Mouse (Mus musculus) embryonic facial prominence, embryonic 11.5 days (tissue): Measurements from ENCODE around the gene 9230112D13Rik. TPM values are rescaled to one million over a fixed set of nuclear protein-coding genes. Genes with fewer than 3 reads are reported as not detected.

Experiments
- ATAC-seq: fragments of 200-750 bp; cut with Nextera tagmentation; replicated peaks from 2 replicates; pipeline ENCODE4 v1.8.0; 2017; ENCODE audit warnings: low read depth; ENCODE audit not compliant: insufficient number of reproducible peaks, low FRiP score, low TSS enrichment
- DNase-seq: peaks from one replicate; pipeline ENCODE4 v3.0.0-alpha.2; 2015; ENCODE audit warnings: low spot score
- H3K27ac ChIP-seq: fragments of 300-500 bp; sonication (generic); replicated peaks from 2 replicates; pipeline ENCODE4 v1.5.1; 2014; ENCODE audit warnings: mild to moderate bottlenecking, low read depth, low read length, control low read depth
- H3K27me3 ChIP-seq: fragments of 300-500 bp; sonication (generic); 2 replicates; pipeline ENCODE4 v1.6.1; 2014; ENCODE audit warnings: mild to moderate bottlenecking, low read length, moderate library complexity, mixed read lengths; ENCODE audit not compliant: control insufficient read depth, insufficient read depth
- H3K36me3 ChIP-seq: fragments of 300-500 bp; sonication (generic); replicated peaks from 2 replicates; pipeline ENCODE4 v1.6.1; 2014; ENCODE audit warnings: low read depth, mild to moderate bottlenecking, low read length, moderate library complexity, mixed read lengths; ENCODE audit not compliant: control insufficient read depth, insufficient read depth
- H3K4me1 ChIP-seq: fragments of 300-500 bp; sonication (generic); 2 replicates; pipeline ENCODE4 v1.6.1; 2014; ENCODE audit warnings: low read length, mixed read lengths; ENCODE audit not compliant: control insufficient read depth, insufficient read depth
- H3K4me2 ChIP-seq: fragments of 300-500 bp; sonication (generic); 2 replicates; pipeline ENCODE4 v1.6.1; 2014; ENCODE audit warnings: low read depth, mild to moderate bottlenecking, control low read depth, low read length, moderate library complexity
- H3K4me3 ChIP-seq: fragments of 300-500 bp; sonication (generic); 2 replicates; pipeline ENCODE4 v1.5.1; 2014; ENCODE audit warnings: low read depth, low read length, control low read depth
- H3K9ac ChIP-seq: fragments of 300-500 bp; sonication (generic); replicated peaks from 2 replicates; pipeline ENCODE4 v1.6.1; 2014; ENCODE audit warnings: mild to moderate bottlenecking, control low read depth, low read length
- H3K9me3 ChIP-seq: fragments of 300-500 bp; sonication (generic); replicated peaks from 2 replicates; pipeline ENCODE4 v1.6.1; 2016; ENCODE audit warnings: mild to moderate bottlenecking, low read length, inconsistent platforms, mixed read lengths; ENCODE audit not compliant: control insufficient read depth
- WGBS: fragments of 180-500 bp; shearing (Covaris S2); extraction: QIAGEN DNeasy Blood & Tissue Kit; methylation state at CpG from one replicate; pipeline ENCODE4 v1.1.7; 2014; 5-methylcytosine and 5-hydroxymethylcytosine counted together
- polyA plus RNA-seq: library from polyadenylated mRNA; unstranded; fragments of >200 nt; fragmentation: Nextera tagmentation; extraction: Ambion mirVana; gene quantifications from 2 replicates; pipeline ENCODE4 v1.2.1, GENCODE M21; 2014

The 9230112D13Rik gene
- polyA plus RNA-seq, 1 experiment from 2014 or later, result not detected

DNA sequence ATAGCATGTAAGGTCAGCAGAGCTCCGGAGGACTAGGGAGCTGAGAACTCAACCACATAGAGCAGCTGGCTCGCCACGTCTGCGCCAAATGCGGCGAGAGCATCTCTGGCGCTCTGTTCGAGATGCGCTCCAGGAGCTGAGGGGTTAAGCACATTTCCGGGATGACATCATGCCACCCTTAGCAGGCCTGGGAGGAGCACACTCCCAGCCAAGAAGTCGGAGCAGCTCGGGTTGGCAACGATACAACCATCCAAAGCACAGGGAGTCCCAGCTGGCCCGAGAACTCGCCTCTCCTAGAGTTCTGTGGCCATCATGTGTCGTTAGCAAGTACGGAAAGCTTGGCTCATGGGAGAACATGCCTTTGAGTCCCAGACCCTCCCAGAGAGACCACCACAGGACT is 43.1 kb upstream of the 9230112D13Rik start:
- H3K9me3 ChIP-seq, result no peaks in the 10 kb centered on the region
- no peaks in the 10 kb centered on the region for H3K36me3 ChIP-seq
- no peaks in the 10 kb centered on the region for H3K27me3 ChIP-seq
- H3K4me2 ChIP-seq, result no peak overlapping the region
- H3K9ac ChIP-seq, result no peak overlapping the region
- ATAC-seq (no peak), DNase-seq (no peak)
- no peak overlapping the region for H3K4me3 ChIP-seq
- H3K27ac ChIP-seq, result no peak overlapping the region
- 75% methylated on average over 17 of the region's 17 CpGs for WGBS
- peaks cover 3% of the 10 kb centered on the region; the same call in 1 of the 2 replicates for H3K4me1 ChIP-seq

DNA sequence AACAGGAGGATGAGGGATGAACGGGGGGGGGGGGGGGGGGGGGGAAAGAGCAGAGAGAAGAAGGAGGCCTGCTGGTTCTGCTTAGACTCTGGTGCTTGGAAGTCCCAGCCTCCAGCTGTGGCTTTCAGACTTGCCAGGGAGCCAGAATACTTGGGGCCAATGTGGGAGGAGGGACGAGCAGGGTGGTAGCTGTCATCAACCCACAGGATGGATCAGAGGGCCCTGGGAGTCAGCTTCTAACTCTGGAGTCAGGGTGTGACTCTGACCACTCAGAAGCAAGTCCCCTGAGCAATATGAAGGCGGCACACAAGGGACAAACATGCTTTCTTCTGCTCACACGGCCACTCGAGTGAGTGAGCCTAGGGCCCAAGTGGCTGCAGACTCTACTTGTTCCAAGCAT is 42.0 kb upstream of the 9230112D13Rik start:
- no peak overlapping the region for H3K4me2 ChIP-seq
- DNase-seq, result no peak
- H3K4me3 ChIP-seq, result no peak overlapping the region
- H3K27me3 ChIP-seq, result no peaks in the 10 kb centered on the region
- no peaks in the 10 kb centered on the region for H3K36me3 ChIP-seq
- no peak overlapping the region for H3K9ac ChIP-seq
- no peak for ATAC-seq
- H3K4me1 ChIP-seq, result peaks cover 3% of the 10 kb centered on the region; the same call in 1 of the 2 replicates
- no peaks in the 10 kb centered on the region for H3K9me3 ChIP-seq
- 73% methylated on average over 4 of the region's 5 CpGs for WGBS
- no peak overlapping the region for H3K27ac ChIP-seq

DNA sequence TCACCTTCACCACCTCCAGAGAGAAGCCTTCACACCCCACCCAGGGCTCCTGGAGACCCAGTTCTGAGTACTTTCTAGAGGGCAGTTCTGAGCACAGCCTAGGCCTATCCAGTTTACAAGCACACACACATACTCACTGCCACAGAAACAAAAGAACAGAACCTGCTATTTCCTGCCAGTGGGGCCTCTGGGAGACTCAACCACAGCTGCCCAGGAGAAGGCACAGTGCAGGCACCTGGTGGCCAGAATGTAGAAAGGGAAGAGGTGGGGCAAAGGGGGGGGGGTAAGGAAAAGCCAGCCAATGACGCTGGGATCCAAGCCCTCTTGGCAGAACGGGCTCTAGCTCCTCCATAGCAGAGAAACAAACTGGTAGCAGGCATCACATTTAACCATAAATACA is 39.8 kb upstream of the 9230112D13Rik start:
- Histone ChIP-seq H3K27ac (no peak overlapping the region), H3K36me3 (no peaks in the 10 kb centered on the region), H3K4me3 (no peak overlapping the region), H3K9me3 (no peaks in the 10 kb centered on the region), H3K27me3 (no peaks in the 10 kb centered on the region), H3K4me2 (no peak overlapping the region), H3K9ac (no peak overlapping the region), H3K4me1 (peaks cover under 1% of the 10 kb centered on the region; the same call in 1 of the 2 replicates)
- WGBS, result 27% methylated on average over 2 of the region's 2 CpGs
- DNase-seq (no peak), ATAC-seq (no peak)

DNA sequence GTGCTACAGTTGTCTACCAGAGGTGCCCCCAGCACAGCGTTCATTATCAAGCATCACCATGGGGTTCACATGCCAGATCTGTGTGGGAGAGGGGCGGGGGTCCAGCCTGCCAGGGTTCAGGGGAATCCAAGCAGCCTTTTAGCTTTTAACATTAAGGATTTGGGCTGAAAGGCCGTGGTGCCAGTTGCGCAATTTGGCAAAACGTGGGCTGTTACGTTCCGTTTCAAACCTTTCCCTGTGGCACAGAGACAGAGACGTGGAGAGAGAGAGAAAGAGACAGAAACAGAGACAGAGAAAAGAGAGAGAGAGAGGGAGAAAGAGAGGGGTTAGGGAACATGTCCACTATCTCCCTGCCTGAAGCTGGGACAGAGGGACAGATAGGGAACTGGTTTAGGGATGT is 39.0 kb upstream of the 9230112D13Rik start:
- no peaks in the 10 kb centered on the region for H3K9me3 ChIP-seq
- ATAC-seq, result no peak
- 89% methylated on average over 8 of the region's 8 CpGs for WGBS
- H3K27ac ChIP-seq, result no peak overlapping the region
- no peaks in the 10 kb centered on the region for H3K4me1 ChIP-seq
- H3K9ac ChIP-seq, result no peak overlapping the region
- no peaks in the 10 kb centered on the region for H3K36me3 ChIP-seq
- H3K4me2 ChIP-seq, result no peak overlapping the region
- DNase-seq, result no peak
- no peak overlapping the region for H3K4me3 ChIP-seq
- H3K27me3 ChIP-seq, result no peaks in the 10 kb centered on the region

DNA sequence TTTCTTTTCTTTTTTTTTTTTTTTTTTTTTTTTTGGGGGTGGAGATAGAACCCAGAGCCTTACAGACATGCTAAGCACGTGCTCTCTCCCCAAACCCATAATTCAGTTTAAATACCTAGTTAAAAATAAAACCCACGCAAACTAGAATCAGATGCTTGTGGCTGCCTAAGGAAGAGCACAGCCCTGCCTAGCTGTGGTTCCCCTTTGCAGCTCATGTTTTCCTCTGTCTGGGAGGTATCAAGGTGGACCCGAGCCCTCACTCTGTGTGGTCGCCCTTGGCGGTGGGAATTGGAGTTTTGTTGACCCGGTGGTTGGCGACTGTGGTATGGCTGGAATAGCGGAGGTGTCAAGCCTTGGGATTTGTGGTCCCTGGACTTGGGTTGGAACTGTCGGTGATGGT is 36.3 kb upstream of the 9230112D13Rik start:
- ATAC-seq (no peak), DNase-seq (no peak)
- no peak overlapping the region for H3K9ac ChIP-seq
- no peaks in the 10 kb centered on the region for H3K9me3 ChIP-seq
- H3K4me2 ChIP-seq, result no peak overlapping the region
- H3K4me1 ChIP-seq, result no peaks in the 10 kb centered on the region
- no peak overlapping the region for H3K4me3 ChIP-seq
- H3K27ac ChIP-seq, result no peak overlapping the region
- 81% methylated on average over 9 of the region's 9 CpGs for WGBS
- H3K27me3 ChIP-seq, result no peaks in the 10 kb centered on the region
- no peaks in the 10 kb centered on the region for H3K36me3 ChIP-seq

DNA sequence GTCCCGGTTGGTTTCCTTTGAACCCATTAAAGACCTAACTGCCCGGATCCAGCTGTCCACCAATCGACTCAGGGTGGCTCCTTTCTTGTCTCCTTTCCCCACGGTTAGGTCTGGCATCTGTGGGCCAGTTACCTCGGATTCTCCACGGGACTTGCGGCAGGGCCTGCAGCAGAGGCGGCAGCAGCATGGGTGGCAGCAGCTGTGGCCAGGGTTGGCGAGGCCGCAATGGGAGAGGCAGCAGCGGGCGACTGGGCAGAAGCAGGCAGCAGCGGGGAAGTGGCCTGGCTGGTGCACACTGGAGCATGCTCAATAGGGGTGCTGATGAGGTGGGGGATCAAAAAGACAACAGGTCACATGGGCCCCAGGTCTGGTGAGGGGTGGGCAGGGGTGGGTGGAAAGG is 32.6 kb upstream of the 9230112D13Rik start:
- Histone ChIP-seq H3K36me3 (no peaks in the 10 kb centered on the region), H3K9me3 (no peaks in the 10 kb centered on the region), H3K27me3 (no peaks in the 10 kb centered on the region), H3K27ac (no peak overlapping the region), H3K4me3 (no peak overlapping the region), H3K4me1 (no peaks in the 10 kb centered on the region), H3K4me2 (no peak overlapping the region), H3K9ac (no peak overlapping the region)
- DNase-seq (no peak), ATAC-seq (no peak)
- WGBS, result 73% methylated on average over 13 of the region's 13 CpGs

DNA sequence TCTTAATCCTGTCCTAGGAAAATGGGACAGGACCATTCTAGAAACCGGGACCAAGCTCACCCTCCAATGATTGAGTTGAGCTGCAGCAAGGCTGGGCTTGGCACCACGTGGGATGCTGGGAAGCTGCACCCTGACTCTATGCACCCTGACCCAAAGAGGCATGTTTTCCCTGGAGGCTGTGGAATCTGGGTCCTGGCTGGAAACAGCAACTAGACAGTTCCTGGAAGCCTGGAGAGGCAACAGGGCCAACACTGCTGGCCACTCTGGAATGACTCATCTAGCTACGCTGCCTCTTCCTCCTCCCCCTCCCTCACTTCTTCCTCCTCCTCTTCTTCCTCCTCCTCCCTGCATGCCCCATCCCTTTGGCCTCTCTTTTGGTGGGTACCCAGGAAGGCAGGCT is 31.4 kb upstream of the 9230112D13Rik start:
- H3K27me3 ChIP-seq, result no peaks in the 10 kb centered on the region
- 57% methylated on average over 3 of the region's 3 CpGs for whole genome bisulfite sequencing
- no peaks in the 10 kb centered on the region for H3K36me3 ChIP-seq
- no peak overlapping the region for H3K4me2 ChIP-seq
- H3K4me1 ChIP-seq, result no peaks in the 10 kb centered on the region
- DNase-seq, result no peak
- ATAC-seq, result no peak
- no peak overlapping the region for H3K9ac ChIP-seq
- H3K27ac ChIP-seq, result no peak overlapping the region
- no peaks in the 10 kb centered on the region for H3K9me3 ChIP-seq
- no peak overlapping the region for H3K4me3 ChIP-seq

DNA sequence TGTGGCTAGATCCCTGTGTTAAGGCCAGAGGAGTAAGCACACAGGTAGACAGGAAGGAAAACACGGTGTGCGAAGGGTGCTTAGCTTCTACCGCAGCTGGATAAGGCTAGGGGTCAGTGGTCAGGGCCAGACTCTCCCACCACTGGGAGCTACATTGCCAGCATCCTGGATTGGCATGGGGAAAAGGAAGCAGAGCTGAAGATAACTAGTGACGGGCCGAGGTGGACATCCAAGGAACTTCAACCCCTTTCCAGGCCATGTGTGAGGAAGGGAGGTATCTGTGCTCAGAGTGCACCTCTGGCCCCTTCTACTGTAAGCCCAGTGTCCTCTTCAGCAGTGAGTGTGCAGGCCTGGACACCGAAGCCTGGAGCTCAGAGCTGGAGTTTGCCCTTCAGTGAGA is 30.9 kb upstream of the 9230112D13Rik start:
- no peaks in the 10 kb centered on the region for H3K9me3 ChIP-seq
- H3K4me1 ChIP-seq, result no peaks in the 10 kb centered on the region
- no peaks in the 10 kb centered on the region for H3K36me3 ChIP-seq
- no peaks in the 10 kb centered on the region for H3K27me3 ChIP-seq
- DNase-seq (no peak), ATAC-seq (no peak)
- no peak overlapping the region for H3K4me3 ChIP-seq
- 87% methylated on average over 6 of the region's 6 CpGs for WGBS
- no peak overlapping the region for H3K27ac ChIP-seq
- no peak overlapping the region for H3K9ac ChIP-seq
- no peak overlapping the region for H3K4me2 ChIP-seq
